Mouse (Mus musculus): Measurements from ENCODE around the gene Lrsam1.
A peak's percentile ranks its signal among the peaks of the same experiment; 100 is the strongest.

Lrsam1 gene

GRCm38 (mm10) chr2:32966689-32967631 lies 5.5 kb upstream of the Lrsam1 start:
- DNase-seq (ENCODE audit: low read depth, low spot score), result peak; percentile 91

GRCm38 (mm10) chr2:32966184-32966688 lies 4.8 kb upstream of the Lrsam1 start:
- no peak for DNase-seq (ENCODE audit: low read depth, low spot score)

DNA sequence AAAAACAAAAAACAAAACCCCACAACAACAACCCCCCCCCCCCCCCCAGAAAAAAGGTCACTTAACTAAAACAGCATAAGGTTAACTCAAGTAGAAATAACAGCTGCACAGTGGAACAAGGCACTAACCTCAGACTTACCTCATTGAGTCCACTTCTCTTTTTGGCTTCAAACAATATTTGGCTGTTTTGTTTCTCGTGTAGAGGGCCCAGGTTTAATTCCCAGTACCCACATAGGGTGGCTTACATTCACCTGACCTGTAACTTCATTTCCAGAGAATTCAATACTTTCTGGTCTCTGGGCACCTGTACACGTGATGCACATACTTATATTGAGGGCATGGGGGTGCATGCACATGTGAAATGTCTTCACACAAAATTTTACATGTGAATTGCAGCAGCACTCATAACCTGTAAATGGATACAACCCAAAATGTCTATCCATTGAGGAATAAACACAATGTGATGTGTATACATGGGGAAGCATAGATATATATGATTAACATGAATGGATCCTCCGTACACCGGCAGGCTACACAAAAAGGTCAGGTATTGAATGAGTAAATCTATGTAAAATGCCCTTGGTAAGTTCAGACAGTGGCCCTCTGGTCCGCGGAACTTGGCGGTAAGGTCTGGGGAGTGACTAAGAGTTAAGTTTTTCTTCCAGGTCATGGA lies 4.2 kb upstream of the Lrsam1 start:
- peak; percentile 79 for DNase-seq (ENCODE audit: low read depth, low spot score)

DNA sequence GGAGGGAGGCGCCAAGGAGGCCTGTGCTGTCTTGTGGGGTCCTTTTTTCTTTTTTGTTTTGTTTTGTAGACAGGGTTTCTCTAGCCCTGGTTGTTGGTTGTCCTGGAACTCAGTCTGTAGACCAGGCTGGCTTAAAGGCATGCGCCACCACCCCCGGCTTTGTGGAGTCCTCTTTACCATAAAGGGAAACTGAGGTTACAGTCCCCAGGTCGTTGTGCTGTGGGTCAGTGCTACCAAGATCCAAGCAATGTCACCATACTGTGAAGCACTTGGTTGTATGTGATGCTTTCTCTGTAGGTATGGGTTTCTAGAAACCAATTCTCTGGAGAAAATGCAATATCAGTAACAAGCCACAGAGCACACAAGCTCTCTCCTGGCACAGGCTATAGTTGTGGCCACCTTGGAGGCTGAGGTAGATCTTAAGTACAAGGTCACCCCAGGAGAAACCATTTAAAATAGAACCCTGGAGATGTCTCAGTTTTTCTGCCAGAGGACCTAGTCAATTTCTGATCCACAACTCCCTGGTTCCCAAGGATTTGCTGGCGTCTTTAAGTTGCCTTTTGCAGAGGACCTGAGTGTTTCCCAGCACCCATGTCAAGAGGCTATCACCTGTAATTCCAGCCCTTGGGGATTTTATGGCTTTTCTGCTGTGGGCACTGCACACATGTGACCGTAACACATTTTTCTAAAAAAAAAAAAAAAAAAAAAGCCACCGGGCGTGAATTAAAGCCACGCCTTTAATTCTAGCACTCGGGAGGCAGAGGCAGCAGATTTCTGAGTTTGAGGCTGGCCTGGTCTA lies 3.4 kb upstream of the Lrsam1 start:
- DNase-seq (ENCODE audit: low read depth, low spot score), result peak; percentile 64

DNA sequence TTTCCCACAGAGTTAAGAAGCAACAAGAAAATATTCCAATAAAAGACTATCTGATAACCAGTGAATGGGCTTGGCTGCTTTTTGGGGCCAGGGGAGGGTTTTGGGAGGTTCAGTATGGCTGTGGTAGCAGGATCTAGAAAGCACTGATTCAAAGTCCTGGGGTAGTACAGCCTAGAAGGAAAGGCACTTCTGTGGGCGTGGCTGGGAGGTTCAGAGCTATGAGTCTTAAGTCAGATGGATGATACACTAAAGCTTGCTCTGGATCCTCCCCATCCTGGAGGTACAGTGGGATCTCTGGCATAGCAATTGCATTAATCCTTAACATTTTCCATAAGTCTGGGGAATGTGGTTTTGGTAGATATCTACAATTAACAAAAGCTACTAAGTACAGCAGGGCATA lies 2.6 kb upstream of the Lrsam1 start:
- peak; percentile 78 for DNase-seq (ENCODE audit: low read depth, low spot score)

DNA sequence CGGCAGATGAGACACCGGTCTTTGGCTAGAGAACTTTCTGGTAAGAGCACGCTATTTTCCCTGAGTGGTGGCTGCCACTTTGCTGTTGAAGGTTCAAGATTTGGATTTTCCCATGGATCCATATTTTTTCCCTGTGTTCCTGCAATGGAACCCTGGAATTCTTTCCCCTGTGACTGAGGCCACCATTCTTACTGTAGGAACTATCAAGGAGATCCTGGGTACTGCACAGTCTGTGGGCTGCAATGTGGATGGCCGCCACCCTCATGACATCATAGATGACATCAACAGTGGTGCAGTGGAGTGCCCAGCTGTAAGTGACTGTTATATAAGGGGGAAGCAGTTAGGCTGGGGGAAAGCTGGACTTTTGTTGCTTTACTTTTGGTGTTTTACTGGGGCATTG lies 2.1 kb upstream of the Lrsam1 start:
- DNase-seq (ENCODE audit: low read depth, low spot score), result peak; percentile 50

DNA sequence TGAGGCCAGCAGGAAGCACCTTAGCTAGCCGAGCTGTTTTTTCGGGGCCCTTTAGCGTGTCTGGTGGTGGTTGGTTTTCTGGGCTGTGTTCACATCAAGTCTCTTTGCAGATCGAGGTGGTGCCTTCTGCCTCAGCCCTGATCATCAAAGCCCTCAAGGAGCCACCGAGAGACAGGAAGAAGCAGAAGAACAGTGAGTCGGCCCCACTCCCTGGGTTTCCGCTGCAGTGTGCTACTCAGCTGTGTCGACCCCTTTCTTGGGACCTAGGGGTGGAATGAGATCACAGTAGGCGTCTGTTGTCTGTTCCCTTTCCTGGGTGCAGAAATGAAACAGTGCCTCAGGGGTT lies 1.4 kb upstream of the Lrsam1 start:
- DNase-seq (ENCODE audit: low read depth, low spot score), result peak; percentile 54

DNA sequence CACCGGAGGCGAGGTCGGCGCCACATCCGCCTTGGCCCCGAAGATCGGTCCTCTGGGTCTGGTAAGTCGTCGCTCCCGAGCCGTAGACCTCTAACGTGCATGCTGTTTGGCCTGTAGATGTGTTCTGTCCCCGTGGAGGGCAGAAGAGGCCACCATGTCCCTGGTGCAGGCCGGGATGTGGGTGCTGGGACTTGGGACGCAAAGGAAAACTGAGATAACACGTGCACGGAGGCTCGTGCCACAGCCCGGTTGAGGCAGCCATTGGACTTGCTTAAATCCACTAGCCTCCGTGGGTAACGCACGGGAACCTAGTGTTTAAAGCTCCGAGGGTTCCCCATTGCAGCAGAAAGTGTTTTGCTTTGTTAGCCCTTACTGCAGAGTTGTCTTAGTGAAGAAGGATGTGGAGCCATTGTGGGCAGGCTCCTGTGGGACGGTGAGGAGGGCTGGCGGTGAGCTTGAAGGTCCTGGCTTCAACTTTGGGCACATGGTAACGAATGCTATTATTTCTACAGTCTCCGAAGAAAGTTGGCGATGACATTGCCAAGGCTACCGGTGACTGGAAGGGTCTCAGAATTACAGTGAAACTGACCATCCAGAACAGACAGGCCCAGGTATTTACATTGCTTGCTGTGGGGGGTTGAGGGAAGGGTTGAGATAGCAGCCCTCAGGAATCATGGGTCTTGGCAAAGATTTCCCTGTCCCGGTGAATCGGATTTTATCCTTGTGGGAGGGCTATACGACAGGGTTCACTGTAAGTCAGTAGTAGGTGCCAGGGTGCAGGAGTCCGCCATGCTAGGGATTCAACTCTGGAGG lies 854 bp upstream of the Lrsam1 start:
- DNase-seq (ENCODE audit: low read depth, low spot score), result peak; percentile 67

DNA sequence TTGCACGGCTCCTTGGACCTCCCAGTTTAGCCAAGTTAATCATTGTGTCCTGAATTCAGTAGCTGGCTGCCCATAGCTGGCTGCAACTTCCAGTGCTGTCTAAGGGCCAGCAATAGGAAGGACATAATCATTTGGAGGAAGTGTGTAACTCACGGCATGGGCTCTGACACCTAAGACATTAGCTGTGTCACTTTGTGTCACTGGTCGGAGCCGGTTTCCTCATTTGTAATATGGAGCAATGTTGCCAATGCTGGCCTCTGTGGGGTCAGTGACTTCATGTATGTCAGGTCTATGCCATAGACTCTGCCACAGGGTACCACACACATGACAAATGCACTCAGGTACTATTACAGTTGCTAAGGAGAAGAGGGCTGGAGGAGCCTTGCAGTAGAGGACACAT lies 1.1 kb downstream of the Lrsam1 start:
- no peak for DNase-seq (ENCODE audit: low read depth, low spot score)

- DNase-seq (ENCODE audit: low read depth, low spot score), result peak; percentile 72
These were observed 4.1 kb downstream of the Lrsam1 start for GRCm38 (mm10) chr2:32957344-32957743.

DNA sequence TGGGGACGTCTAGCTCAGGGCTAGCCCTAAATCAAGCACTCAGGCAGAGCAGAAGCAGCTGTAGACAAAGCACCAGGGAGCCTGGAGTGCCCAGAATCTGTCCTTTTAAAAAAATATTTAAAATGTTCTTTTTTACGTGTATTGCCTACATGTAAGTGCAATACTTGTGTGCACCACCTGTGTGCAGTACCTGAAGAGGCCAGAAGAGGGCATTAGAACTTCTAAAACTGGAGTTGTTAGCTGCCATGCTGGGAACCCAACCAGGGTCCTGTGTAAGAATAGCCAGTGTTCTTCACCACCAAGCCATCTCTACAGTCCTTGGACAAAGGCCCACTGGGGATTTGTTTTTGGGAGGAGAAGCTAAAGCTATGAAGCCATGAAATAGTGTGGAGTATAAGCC lies 6.8 kb downstream of the Lrsam1 start:
- peak; percentile 84 for DNase-seq (ENCODE audit: low read depth, low spot score)

GRCm38 (mm10) chr2:32947454-32947853 lies 14.0 kb downstream of the Lrsam1 start:
- no peak for DNase-seq (ENCODE audit: low read depth, low spot score)

- peak; percentile 74 for DNase-seq (ENCODE audit: low read depth, low spot score)
These were observed 20.9 kb downstream of the Lrsam1 start for GRCm38 (mm10) chr2:32940483-32940882.

- DNase-seq (ENCODE audit: low read depth, low spot score), result peak; percentile 97
These were observed 22.0 kb downstream of the Lrsam1 start for GRCm38 (mm10) chr2:32939418-32939817.

GRCm38 (mm10) chr2:32938741-32939140 lies 22.7 kb downstream of the Lrsam1 start:
- DNase-seq (ENCODE audit: low read depth, low spot score), result no peak

GRCm38 (mm10) chr2:32931730-32932129 lies 29.7 kb downstream of the Lrsam1 start:
- peak; percentile 85 for DNase-seq (ENCODE audit: low read depth, low spot score)

- DNase-seq (ENCODE audit: low read depth, low spot score), result no peak
These were observed 32.2 kb downstream of the Lrsam1 start for GRCm38 (mm10) chr2:32928947-32929829.

GRCm38 (mm10) chr2:32928235-32928946 lies 33.0 kb downstream of the Lrsam1 start:
- DNase-seq (ENCODE audit: low read depth, low spot score), result peak; percentile 92

GRCm38 (mm10) chr2:32927624-32928234 lies 33.7 kb downstream of the Lrsam1 start:
- no peak for DNase-seq (ENCODE audit: low read depth, low spot score)
